Mouse (Mus musculus) CH12F3 (cell line): ENCODE measurements around the gene Il18rap.

Experiments used
- in situ Hi-C: fragments of 300-500 bp; cut with MboI; formaldehyde crosslinking; loops from 2 replicates; pipeline ENCODE4 v1.14.3; 2020; ENCODE audit warnings: low sequenced_read_pairs

Il18rap gene

DNA sequence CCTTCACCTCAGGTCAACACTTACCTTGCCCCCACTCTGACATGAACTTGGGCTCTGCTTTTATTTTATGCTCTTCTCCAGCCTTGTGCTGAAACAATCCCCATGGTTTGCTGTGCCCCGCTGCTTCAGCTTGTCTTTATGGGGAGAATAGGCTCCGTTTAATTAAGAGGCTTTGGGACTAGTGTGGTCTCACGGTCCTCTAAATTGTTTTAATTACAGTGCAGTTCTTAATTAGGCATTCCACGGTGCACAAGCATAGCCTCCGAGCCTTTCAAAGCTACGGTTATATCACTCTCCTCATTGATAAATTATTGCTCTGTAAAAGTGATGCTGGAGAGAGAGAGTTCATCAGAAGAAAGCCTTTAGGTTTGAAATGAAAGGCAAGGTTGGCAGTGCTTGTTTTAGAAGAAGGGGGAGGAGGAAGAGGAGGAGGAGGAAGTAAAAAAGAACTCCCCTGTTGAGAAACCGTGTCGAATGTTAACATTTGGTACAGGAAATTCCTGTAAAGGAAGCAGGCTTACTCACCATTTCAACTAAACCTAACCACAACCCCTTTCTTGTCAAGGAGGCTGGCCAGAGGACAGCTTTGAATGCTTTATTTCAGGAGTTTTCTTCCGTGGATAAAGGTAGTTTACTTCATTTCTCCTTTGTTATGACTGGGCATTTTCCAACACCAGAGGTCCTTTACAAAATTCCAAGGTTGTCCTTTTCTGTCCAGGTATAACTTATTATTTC lies at the start of gene Il18rap:
Gene Il18rap (plus strand): TSS at position 512 of the 735 bp plus-strand sequence.
- in situ Hi-C loops = no loop called here

DNA sequence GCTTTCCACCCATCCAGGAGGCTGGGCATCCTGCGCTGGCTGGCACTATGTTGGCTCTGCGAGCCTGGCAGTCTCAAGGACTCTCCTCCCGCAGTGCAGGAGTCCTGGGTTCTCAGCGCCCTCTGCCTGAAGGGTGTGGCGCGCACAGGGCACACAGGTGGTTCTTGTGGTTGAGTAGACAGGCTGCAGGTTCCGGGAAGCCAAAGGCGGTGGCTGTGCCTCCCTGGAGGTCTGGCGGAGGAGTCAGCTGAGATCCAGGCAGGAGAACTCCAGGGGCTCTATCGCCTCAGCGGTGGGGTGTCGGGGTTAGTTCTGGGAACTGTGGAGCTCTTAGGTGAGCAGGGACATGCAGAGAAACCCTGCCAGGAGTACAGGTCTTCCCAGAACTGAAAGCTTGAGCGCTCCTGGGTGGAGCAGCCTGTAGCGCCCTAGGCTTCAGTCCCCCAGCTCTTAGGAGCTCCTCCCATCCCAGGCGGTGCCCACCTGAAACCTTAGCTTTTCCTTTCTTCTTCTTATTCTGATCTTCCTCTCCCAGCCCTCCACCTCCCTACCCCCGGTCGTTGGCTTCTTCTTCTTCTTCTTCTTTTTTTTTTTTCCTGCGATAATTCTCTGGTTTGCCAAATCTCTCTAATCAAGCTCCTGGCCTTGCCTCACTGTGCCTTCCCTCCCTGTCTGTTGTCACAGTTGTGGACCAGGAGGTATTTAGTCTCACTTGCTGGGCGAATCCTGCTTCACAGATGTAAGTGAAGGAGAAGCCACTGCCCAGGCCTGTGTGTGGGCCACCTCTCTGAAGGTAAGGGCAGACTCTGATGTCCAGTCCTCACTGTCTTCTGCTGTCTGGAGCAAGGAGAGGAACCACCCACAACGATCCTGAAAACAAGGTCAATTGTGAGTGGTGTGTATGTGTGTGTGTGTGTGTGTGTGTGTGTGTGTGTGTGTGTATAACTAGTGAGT lies 49.4 kb upstream of the Il18rap start, which contains the start of gene Il18r1:
Gene Il18r1 (plus strand): TSS at position 76 of the 954 bp plus-strand sequence.
- in situ Hi-C loops = no loop called here

DNA sequence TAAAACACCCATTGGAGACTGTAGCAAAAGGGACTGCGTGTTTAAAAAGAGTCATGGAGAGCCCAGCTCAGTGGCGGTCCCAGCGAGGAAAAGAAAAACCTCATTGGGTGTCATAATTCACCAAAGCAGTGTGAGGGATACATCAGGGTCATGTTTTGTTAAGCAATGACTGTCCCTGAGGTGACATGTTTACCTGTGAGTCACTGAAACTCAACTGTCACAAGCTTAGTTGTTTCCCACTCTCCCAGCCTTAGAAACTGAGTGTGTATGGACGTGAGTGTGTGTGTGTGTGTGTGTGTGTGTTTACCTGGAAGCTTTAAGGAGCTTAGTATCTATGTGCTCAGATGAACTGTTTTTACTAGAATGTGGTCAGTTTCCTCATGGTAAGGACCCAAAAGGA lies 47.9 kb upstream of the Il18rap start:
- in situ Hi-C loops = no loop called here

DNA sequence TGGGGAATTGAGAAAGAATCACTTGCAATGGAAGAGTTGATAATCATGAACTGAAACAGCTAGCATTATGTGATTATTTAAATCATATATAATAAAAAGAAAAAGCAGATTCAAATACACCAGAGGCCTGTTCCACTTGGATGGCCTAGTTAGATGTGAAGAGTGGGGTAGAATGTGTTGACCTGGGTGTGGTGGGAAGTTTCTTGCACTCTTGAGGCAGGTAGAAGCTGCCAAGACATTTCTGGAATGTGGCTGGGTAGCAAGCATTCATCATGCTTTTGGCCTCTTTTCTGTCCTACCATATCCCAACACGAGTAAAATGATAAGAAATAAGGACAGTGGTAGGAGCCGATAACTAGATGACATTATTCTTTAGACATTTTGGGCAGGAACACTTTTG lies 46.4 kb upstream of the Il18rap start:
- in situ Hi-C loops = no loop called here

DNA sequence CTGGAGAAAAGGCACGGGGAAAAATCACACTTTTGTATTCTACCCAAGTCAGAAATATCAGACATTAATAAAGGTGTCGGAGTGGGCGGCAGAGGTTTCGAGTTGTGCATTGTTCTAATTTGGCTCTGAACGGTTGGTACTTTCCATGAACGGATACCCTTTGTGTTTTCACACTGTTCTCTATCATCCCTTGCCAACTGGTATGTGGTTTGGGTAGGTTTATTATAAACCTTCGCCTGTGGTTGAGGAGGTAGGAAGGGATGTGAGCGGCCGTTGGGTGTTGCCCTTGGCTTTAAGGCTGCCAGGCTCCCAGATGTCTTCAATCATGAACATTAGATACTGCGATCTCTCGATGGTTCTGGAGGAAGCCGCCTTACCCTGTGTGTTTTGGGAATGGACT lies 45.3 kb upstream of the Il18rap start:
- in situ Hi-C loops = no loop called here

DNA sequence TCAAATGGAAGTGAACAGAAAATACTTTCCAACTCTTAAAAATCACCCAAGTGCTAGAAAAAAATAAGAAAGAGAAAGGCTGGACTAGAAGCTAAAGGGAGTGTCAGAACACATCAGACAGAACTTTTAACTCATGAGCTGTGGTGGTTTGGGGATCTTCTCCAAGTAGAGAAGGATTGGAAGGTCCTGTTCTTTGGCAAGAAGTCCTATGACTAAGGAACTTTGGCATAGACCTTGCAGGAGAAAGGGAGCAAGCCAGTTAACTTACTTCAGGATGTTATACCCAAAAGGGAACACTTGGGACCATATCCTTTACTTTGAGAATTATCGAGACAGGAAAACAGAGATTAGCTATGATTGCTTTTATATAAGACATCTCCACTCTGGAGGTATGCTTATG lies 42.8 kb upstream of the Il18rap start:
- in situ Hi-C loops = no loop called here

DNA sequence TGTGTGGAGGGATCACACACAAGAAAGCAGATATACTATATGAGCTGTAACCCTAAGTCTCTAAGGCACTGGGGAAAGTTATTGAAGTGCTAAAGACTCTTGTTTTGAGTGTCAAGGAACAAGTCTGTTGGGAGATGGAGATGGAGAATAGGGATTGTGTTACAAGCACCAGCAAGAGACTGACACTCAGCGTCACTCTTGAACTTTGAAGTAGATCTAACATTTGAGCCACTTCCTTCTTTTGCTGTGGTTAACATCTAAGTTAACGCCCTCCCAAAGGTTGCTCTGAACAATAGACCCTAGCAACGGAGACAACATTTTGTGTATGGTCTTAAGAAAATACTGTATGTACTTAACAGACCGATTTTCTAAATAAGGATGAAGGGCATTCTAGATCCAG lies 41.5 kb upstream of the Il18rap start:
- in situ Hi-C loops = no loop called here

DNA sequence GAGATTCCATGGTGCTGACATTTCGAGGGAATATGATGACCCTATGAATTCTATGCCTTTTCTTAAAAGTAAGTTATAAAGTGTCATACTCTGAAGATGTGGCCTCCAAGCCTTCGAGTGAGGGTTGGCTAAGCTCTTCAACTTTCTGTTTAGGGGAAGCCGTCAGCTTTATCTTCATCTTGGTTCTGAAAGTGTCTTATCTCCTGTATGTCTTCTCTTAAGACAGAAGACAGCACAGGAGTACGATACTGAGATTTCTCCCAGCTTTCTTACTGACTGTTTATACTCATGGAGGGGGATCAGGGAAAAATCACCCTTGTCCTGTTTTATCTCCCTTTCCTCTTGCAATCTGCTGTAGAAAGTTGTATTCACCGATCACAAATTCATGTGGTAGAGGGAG lies 40.8 kb upstream of the Il18rap start:
- in situ Hi-C loops = no loop called here

DNA sequence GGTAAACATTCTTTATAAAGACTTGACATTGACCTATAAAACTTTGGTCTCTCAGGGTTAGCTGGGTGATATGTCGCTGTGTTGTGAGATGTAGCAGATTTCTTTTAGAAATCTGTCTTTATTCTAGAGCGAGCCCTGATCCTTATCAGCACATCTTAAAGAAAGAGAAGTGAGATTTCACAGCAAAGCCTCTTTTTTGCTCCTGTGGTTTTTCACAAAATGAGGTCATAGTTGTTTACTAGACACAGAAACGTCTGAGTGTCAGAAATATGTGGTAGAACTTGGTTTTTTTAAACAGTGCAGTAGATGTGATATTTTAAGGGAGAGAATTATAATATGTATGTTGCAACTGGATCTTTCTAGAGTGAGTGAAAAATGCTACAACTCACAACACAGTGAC lies 39.5 kb upstream of the Il18rap start:
- in situ Hi-C loops = no loop called here

DNA sequence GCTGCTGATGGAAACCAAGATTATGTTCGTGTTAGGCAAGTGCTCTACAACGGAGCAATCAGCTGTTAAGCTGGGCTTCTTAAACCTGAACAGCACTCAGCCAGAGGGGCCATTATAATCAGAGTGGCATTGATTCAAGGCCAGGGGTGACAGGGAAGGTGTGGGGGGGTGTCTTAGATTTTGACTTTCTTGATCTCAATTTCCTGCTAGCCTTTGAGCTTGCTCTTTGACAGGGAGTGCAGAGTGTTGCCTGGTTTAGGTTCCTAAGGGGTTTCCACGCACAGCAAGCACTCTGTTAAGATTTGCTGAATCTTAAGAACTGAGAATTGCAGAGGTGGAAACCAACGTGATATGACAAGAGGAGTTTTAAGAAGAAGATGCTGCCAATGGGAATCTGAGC lies 38.4 kb upstream of the Il18rap start:
- in situ Hi-C loops = no loop called here

DNA sequence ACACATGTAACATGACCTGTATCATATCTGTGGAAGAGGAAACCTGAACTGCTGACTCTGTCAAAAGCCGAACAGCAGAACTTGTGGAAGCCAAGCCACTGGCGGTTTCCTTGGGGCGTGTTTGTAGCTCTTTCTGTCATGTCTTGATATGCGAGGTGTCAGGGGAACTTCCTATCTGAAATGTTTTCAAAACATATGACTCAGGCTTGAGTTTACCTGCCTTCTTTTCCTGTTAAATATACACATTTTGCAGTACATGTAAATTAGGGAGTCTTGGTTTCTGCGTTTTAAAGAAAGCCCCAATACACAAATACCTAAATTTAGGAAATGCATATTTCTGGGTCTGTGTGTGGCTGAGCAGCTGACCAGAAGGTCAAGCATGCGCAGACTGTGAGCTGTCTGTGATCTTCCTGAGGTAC lies 35.6 kb upstream of the Il18rap start:
- in situ Hi-C loops = no loop called here

DNA sequence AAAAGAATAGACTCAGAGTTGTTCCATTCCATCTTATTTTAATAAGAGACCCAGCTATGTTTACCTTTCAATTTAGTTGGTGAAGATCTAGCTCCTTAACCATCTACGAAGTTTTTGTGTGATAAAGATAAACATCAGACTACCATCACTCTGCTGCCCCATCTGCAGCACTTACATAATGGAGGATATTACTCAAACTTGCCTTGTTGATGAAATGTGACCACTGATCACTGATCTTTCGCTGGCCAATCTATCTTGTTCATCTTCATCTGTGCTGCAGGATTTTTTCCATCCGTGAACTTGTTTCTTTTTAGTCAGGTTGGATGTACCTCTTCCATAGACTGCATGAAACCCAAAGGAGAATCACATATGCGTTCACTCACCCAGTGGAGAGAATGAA lies 20.6 kb upstream of the Il18rap start:
- in situ Hi-C loops = no loop called here

DNA sequence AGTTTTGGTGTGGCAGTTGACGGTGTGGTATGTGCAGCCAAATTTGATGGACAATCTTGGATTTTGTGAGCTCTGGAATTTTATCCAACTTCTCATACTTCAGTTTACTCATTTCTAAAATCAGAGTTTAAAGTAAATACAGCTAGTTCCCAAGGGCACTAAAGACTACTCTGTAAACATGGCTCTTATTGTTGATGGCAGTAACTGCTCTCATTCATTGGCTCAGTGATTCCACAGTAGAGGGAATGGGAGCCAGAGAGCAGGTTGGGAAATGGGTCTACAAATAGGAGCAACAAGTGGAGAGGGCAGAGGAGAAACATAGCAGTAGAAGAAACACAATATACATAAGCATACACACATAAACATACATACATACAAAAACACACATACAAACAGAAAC lies 15.5 kb upstream of the Il18rap start:
- in situ Hi-C loops = no loop called here

DNA sequence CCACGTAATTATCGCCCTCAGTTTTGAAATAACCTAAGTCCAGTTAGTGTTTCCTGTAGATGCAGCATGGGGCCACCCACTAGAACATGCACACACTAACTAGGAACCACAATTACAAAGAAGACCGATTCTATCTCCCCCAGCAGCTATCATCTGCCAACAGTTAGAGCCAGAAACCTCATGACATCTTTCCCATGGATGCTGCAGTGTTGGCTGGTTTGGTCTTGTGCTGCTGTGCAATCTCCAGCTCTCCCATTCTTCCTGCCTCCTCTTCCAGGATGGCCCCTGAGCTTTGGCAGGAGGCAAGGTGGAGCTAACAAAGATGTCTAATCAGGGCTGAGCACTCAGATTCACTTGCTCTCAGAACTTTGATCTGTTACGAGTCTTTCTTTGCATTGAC lies 14.0 kb upstream of the Il18rap start:
- in situ Hi-C loops = no loop called here

DNA sequence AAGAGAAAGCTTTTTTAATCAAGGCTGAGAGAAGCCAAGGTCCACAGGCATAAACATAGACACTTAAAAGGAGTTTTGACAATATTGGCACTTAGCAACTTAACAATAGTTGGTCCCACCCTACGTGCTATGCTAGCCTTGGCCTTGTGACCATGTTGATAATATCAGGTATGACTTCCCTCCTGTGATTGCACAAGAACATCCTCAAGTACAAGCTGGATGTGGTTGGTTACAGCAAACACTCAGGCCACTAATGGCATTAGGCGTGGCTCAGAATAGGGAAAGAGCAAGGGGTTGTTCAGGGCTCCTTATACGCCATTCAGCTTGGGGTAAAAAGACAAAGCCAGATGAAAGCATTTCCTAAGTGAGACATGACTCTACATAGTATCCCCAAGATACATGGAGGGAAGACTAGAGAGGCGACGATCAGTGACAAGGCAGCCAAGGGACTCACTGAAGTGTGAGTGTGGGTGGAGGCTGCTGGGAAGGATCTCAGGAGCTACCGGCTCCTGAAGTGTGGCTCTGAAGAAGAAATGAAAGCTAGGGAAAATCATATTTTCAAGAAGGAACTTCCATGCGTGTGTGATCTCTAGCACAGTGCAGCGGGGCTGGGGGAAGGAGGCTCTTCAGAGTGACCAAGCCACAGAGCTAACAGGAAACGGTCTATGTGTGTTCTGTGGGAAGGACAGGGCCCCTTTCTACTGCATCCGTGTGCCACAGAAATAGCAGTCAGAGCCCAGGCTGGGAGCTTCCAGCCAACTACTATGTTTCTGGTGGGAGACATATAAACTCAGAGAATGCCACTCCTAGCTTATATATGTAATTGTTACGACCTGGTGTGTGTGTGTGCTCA lies 13.4 kb upstream of the Il18rap start:
- in situ Hi-C loops = no loop called here

DNA sequence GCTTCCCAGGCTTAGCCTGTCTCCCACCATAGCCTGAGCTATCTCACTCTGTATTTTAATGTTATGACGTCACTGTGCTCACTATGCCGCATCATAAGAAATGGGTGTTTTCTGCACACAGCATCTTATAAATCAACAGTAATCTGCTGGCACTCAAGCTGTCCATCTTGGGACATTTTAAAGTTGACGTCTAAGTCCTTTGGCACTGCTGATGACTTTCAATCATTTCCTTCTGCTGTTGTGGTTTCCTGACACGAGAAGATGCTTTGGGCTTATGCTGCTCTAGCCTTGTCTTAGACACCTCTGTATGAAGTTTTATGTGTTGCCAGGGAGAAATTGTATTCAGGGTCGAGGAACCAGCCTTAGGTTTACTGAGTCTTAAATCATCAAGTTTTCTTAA lies 10.6 kb upstream of the Il18rap start:
- in situ Hi-C loops = no loop called here

DNA sequence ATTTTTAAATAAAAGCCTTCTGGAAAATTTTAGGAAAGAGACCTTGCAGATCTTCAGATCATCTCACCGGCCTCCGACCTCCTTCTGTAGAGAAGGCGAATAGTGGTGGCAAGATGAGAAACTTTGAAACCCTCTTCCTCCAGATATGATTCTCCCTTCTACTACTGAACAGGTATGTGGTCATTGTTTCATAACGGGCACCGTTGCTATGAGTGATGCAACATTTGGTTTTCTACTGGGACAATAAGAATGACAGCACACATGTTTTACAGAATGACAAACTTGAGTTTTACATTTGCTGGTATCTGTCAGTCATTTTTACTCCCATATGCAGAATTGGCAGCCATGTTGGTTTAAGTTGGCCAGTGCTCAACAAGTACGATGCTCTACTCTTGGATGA lies 1.2 kb downstream of the Il18rap start:
- in situ Hi-C loops = no loop called here

DNA sequence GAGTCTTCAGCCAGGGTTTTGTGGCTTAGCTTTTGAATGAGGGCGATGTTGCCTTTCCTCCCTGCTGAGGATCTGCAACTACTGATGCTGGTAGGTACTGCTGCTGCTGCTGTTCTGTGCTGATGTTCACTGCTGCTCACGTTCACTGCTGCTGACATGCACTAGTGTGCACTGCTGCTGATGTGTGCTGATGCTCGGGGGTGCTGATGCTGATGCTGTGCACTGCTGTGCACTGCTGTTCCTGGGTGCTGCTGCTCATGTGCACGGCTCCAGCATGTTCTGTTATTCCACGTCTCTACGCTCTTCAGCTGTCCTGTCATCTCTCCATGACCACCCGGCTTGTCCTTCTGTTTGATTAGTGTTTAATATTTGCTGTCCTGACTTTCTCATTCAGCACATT lies 7.8 kb downstream of the Il18rap start:
- in situ Hi-C loops = no loop called here

DNA sequence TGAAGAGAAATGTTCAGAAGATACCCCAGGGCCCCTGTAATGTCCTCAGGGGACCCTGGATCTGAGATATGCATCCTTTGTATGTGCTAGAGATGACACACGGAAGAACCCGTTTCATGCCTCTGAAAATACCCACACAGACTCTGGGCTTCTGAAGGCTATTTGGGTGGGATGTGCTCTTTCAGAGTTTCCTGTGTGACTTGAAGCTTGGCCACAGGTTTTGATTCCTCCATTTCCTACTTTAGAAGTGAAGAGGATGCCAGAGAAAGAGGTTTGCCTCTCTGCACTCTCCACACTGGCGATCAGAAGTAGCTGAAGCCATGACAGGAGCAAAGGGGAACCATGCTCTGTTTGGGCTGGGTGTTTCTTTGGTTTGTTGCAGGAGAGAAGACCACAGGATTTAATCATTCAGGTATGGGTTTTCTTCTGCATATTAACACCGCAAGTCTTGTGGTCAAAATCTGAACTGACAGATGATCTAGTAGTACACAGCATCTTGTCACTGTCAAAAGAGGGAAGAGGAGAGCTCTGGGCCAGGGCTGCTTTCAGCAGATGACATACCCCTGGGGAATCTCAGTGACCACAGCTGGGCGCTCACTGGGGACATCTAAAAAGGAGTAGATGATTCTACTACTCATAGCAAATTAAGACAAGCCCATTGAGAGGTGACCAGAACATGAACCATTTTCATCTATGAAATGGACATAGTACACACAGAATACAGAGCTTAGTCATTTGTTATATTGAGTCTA lies 9.0 kb downstream of the Il18rap start:
- in situ Hi-C loops = no loop called here

DNA sequence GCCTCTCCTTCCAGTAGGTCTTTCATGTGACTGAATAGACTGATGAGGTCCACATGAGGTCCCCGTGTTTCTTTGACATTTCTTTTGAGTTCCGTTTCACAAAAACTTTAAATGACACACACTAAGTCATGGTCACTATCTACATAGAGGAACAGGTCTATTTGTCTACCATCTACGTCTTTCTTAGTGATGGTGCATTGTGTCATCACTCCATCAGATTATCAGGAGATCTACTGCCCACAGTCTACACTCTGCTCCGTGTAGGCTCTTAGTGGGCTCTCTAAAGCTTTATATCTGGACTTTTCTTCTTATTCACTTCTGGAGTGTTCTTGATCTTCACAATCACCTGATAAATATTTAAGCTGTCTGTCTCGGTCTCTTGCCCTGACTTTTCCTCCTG lies 14.1 kb downstream of the Il18rap start:
- in situ Hi-C loops = no loop called here
